Mouse (Mus musculus) C2C12 (cell line): ENCODE measurements around the gene Sars2. TPM values are rescaled to one million over a fixed set of nuclear protein-coding genes. Genes with fewer than 3 reads are reported as not detected.

Experiments
- H3K27me3 ChIP-seq: one replicate; pipeline ENCODE4 v1.6.1; 2011; ENCODE audit not compliant: control insufficient read depth, insufficient read depth, insufficient read length
- H3K36me3 ChIP-seq: one replicate; pipeline ENCODE4 v1.6.1; 2011; ENCODE audit not compliant: control insufficient read depth, insufficient read depth
- H3K4me3 ChIP-seq: one replicate; pipeline ENCODE4 v1.5.1; 2011; ENCODE audit warnings: mild to moderate bottlenecking, control low read depth; ENCODE audit not compliant: poor library complexity, insufficient read depth, severe bottlenecking
- H3K79me2 ChIP-seq: one replicate; pipeline ENCODE4 v1.6.1; 2011; ENCODE audit not compliant: control insufficient read depth, insufficient read depth
- H3K79me3 ChIP-seq: one replicate; pipeline ENCODE4 v1.6.1; 2011; ENCODE audit warnings: low read depth, control low read depth
- H3ac ChIP-seq: one replicate; pipeline ENCODE3; 2011; ENCODE audit warnings: low read depth; ENCODE audit not compliant: control insufficient read depth, insufficient read length
- CEBPB ChIP-seq: IDR thresholded peaks from one replicate; pipeline ENCODE4 v1.6.1; 2011; ENCODE audit warnings: low read depth, mild to moderate bottlenecking, control low read depth, moderate library complexity
- CTCF ChIP-seq: IDR thresholded peaks from one replicate; pipeline ENCODE4 v1.5.1; 2011; ENCODE audit not compliant: control insufficient read depth, insufficient read depth, insufficient read length
- FOSL1 ChIP-seq: IDR thresholded peaks from one replicate; pipeline ENCODE4 v1.8.0; 2011; ENCODE audit warnings: mild to moderate bottlenecking, low read length; ENCODE audit not compliant: poor library complexity, insufficient read depth, severe bottlenecking
- MAX ChIP-seq: IDR thresholded peaks from one replicate; pipeline ENCODE4 v1.6.1; 2011; ENCODE audit warnings: mild to moderate bottlenecking, control low read depth
- MYOD1 ChIP-seq: IDR thresholded peaks from one replicate; pipeline ENCODE4 v1.6.1; 2011; ENCODE audit warnings: low read depth; ENCODE audit not compliant: control insufficient read depth, insufficient read length
- MYOG ChIP-seq: IDR thresholded peaks from one replicate; pipeline ENCODE4 v1.6.1; 2011; ENCODE audit not compliant: control insufficient read depth, insufficient read length; ENCODE audit errors: extremely low read depth
- USF1 ChIP-seq: IDR thresholded peaks from one replicate; pipeline ENCODE4 v1.6.1; 2011; ENCODE audit warnings: low read depth, mild to moderate bottlenecking, control low read depth, moderate library complexity
- polyA plus RNA-seq: library from polyadenylated mRNA; unstranded; fragments of >200 nt; fragmentation: generic; extraction: Trizol; gene quantifications from one replicate; pipeline ENCODE4 v1.2.1, GENCODE M21; 2012; ENCODE audit warnings: missing spikeins

The Sars2 gene
- polyA plus RNA-seq, 1 experiment = 18.1 TPM

DNA sequence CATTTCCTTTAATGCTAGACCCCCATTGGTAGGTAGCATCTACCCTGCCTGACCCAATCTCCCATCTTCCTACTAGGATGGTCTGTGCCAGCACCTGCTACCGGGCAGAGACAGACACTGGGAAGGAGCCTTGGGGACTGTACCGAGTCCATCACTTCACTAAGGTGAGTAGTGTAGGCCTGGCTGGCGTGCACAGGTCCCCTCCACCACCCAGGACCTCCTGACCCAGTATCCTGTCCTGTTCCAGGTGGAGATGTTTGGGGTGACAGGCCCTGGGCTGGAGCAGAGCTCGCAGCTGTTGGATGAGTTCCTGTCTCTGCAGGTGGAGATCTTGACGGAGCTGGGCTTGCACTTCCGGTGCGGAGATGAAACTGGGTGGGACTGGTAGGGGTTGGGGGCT is 8.1 kb downstream of the Sars2 start:
- no peaks in the 10 kb centered on the region for H3K27me3 ChIP-seq
- no peak overlapping the region for H3K4me3 ChIP-seq
- no peaks in the 10 kb centered on the region for H3K79me2 ChIP-seq
- TF ChIP-seq CTCF = no peak
- TF ChIP-seq CEBPB = no peak
- TF ChIP-seq MYOD1 = no peak
- no peak for TF ChIP-seq USF1
- TF ChIP-seq FOSL1 = no peak
- no peak for TF ChIP-seq MYOG
- no peak for TF ChIP-seq MAX
- H3K79me3 ChIP-seq = no peaks in the 10 kb centered on the region
- no peaks in the 10 kb centered on the region for H3K36me3 ChIP-seq
- H3ac ChIP-seq = no peak overlapping the region

DNA sequence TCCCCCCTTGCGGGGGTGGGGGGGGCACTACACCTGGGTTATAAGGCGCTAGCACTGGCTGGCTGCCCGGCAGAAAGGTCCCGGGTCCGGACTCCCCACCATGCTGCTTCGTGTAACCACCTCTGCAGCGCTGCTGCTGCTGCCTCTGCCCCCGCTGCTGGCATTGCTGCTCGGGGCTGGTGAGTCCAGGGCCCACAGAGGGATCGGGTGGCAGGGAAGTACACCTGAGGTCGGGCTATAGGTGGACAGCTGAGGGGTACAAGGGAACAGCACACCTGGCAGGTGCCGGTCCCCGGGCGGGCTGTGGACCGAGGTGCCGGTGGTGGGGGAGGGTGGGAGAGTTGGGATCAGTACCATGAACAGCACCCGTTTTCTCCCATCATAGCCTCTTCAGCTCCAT is 14.3 kb downstream of the Sars2 start, which contains the start of gene Ccer2:
Gene Ccer2, plus strand, starts transcription at position 96 of the 400 bp plus-strand sequence.
- no peak within 1 kb of the TSS for H3K4me3 ChIP-seq
- H3K79me2 ChIP-seq = no peaks in the 10 kb centered on the region
- no peaks in the 10 kb centered on the region for H3K36me3 ChIP-seq
- H3K27me3 ChIP-seq = no peaks in the 10 kb centered on the region
- TF ChIP-seq MAX = no peak
- H3K79me3 ChIP-seq = no peaks in the 10 kb centered on the region
- H3ac ChIP-seq = no peak within 1 kb of the TSS

DNA sequence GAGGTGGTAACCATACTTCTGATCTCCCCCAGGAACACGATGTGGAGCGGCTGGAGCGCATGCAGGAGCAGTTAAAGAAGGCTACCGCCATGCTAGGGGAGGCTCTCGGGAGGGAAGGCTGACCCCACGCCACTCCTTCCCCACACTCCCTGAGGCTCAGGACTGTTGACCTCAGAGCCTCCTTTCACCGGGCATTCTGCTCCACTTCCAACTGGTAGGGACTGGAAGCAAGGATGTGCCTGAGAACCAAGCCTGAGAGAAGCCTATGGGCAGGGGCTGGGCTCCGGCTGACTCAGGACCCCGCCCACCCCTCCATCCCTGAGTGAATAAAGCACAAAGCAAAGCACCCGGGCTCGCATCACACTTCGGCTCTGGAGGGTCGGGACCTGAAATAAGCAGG is 16.8 kb downstream of the Sars2 start:
- no peaks in the 10 kb centered on the region for H3K79me3 ChIP-seq
- H3K36me3 ChIP-seq = no peaks in the 10 kb centered on the region
- H3K79me2 ChIP-seq = no peaks in the 10 kb centered on the region
- H3ac ChIP-seq = no peak overlapping the region
- no peak overlapping the region for H3K4me3 ChIP-seq
- no peaks in the 10 kb centered on the region for H3K27me3 ChIP-seq
- TF ChIP-seq FOSL1 (no peak), USF1 (no peak), CEBPB (no peak), MAX (no peak), MYOD1 (no peak), MYOG (no peak), CTCF (no peak)

DNA sequence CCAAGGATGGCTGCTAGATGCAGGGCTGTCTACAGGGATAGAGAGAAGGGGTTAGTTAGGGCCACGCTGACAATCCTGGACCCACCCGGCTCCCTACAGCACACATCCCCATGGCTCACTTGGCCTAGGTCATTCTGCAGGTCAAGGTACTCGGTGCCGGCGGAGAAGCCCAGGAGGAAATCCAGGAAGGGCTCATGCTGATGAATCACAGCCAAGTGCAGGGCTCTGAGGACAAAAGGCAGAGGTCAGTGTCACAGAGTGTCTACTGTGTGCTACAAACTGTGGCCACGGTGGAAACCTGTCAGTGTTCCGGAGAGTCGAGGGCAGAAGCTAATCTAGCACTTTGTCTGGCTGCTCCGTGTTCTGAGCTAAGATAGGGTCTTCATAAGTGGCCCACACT is 20.1 kb downstream of the Sars2 start:
- H3K27me3 ChIP-seq = no peaks in the 10 kb centered on the region
- no peak overlapping the region for H3ac ChIP-seq
- no peak for TF ChIP-seq CEBPB
- no peak for TF ChIP-seq CTCF
- no peak for TF ChIP-seq FOSL1
- H3K79me3 ChIP-seq = peaks cover 4% of the 10 kb centered on the region
- no peaks in the 10 kb centered on the region for H3K36me3 ChIP-seq
- no peak overlapping the region for H3K4me3 ChIP-seq
- H3K79me2 ChIP-seq = peaks cover 20% of the 10 kb centered on the region

DNA sequence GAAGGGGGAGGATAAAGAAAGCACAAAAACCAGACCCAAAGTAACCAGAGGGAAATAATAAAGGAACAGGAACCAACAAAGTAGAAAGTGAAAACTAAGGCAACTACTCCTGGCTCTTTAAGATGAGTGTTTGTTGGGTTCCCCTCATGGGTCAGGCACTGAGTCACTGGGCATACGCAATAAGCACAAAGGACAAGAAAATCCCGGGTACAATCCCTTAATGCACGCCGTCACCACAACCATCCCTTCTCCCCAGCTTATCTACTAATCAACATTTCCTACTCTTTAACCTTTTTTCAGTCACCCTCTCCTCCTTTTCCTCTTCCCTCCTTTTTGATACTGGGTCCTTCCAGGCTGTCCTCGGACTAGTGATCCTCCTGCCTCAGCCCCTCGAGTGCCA is 23.4 kb downstream of the Sars2 start:
- H3K36me3 ChIP-seq = no peaks in the 10 kb centered on the region
- H3K4me3 ChIP-seq = no peak overlapping the region
- H3K79me2 ChIP-seq = peaks cover 34% of the 10 kb centered on the region
- H3K79me3 ChIP-seq = peaks cover 4% of the 10 kb centered on the region
- TF ChIP-seq FOSL1 (no peak), MAX (no peak), CTCF (no peak), USF1 (no peak), MYOG (no peak), CEBPB (no peak), MYOD1 (no peak)
- H3K27me3 ChIP-seq = no peaks in the 10 kb centered on the region
- H3ac ChIP-seq = no peak overlapping the region

DNA sequence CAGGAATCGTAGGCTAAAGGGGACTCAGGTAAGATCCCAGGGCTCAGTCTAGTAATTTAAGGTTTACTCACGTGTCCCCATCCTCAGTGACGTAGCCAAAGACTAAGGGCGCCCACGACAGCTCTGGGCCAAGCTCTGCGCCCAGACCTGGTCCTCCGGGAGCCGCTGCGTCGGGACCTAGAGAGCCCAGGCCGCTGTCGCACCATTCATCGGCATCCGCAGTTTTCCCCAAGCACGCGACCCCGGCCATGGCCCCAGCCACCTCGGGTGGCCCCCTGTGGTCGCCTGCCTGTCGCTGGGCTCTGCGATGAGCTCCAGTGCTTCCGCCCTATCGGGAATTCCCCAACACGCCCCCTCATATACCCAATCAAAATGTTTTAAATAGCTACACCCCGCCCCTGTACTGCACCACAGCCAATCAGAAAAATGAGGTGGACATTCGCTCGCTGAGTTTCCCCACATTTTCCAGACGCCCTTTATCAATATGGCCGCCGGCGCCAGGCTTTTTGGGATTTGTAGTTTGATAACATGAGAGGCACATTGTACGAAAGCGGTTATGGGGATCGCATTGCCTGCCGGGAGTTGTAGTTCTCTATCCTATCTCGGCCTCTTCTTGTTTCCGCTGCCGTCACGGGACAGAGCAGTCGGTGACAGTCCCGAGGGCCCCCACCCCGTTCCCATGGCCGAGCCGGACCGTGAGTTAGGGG is 24.5 kb downstream of the Sars2 start, which contains the start of gene Sirt2:
Gene Sirt2, plus strand, starts transcription at position 563 of the 707 bp plus-strand sequence.
- Histone ChIP-seq H3K79me2 (peaks cover 34% of the 10 kb centered on the region), H3K36me3 (no peaks in the 10 kb centered on the region), H3K27me3 (no peaks in the 10 kb centered on the region), H3K4me3 (peak within 1 kb of the TSS; percentile 66), H3K79me3 (peaks cover 4% of the 10 kb centered on the region), H3ac (peak within 1 kb of the TSS; percentile 63)
- TF ChIP-seq CTCF (no peak), MAX (peak; percentile 48), USF1 (peak; percentile 79), MYOG (no peak), FOSL1 (no peak)
